Mouse (Mus musculus): ENCODE data around the gene Rcbtb2. TPM values are rescaled to one million over a fixed set of nuclear protein-coding genes. Genes with fewer than 3 reads are reported as not detected.
A peak's percentile ranks its signal among the peaks of the same experiment; 100 is the strongest.
"Not testable (repeated sequence)": the region's sequence is repeated elsewhere in the genome, so short reads cannot be mapped to it uniquely, and the experiment has no call there.

Rcbtb2 gene
- total RNA-seq (2014; fragmentation: Nextera tagmentation) (33.5 and 57.3 TPM in 2 replicates), total RNA-seq (2017) (28.0 and 35.6 TPM in 2 replicates)

- peak; percentile 3 for ATAC-seq (replicated peaks; ENCODE audit: poor library complexity, severe bottlenecking)
Measured at GRCm38 (mm10) chr14:73122923-73123278, at the start of gene Rcbtb2. TSS of gene Rcbtb2 (plus strand) at chr14:73123037.

DNA sequence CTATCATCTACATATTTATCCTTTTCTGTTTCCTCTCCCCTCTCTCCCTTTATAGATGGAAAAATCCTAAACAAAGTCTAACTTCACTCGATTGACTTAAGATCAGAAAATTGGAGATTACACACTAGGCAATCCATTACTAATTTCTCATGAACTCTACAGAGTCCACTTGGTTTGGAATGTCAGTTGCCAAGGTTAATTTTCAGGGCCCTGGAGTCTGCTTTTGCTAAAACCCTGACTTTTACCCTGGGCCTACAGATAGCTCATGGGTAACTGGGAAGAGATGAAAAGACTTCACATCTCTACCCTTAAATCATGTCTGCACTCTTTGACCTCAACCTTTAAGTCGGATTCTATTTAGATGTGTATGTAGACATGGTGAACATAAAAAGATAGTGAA is 39.3 kb upstream of the Rcbtb2 start:
- ATAC-seq (replicated peaks; ENCODE audit: poor library complexity, severe bottlenecking) = no peak

DNA sequence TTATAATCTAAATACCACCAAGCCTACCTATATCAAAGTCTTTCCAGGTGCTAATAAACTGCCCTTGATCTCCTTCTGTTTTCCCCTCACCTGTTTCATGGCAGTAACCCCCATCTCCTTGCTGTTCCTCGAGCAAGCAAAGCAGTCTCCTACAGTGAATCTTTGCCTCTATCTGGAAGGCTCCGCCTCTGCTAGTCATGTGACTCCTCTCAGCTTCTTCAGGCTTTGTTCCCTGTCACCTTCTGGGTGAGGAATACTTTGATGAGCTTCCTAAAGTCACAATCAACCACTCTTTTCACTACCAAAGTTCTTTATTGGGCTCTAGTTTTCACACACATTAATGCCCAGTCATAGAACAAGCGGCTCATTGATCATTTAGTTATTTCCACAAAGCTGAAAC is 36.4 kb upstream of the Rcbtb2 start:
- ATAC-seq (replicated peaks; ENCODE audit: poor library complexity, severe bottlenecking) = no peak

DNA sequence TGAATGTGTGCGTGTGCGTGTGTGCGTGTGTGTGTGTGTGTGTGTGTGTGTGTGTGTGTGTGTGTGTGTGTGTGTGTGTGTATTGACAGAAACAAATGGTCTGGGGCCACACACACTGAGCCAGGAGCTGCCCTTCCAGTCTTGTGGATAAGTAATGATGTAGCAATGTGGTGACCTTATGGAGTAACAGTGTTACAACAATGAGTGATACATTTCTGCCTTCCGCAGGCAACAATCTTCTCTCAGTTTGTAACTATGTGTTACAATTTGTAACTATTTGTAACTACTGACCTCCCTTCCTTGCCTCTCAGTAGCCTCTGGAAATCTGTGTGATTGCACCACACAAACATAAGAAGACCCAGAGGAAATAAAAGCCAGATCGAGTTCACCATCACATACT is 35.6 kb upstream of the Rcbtb2 start:
- ATAC-seq (replicated peaks; ENCODE audit: poor library complexity, severe bottlenecking) = peak; percentile 95

- peak; percentile 15; the same call in 1 of the 2 replicates for ATAC-seq (replicated peaks; ENCODE audit: poor library complexity, severe bottlenecking)
Measured at GRCm38 (mm10) chr14:73087746-73088145, 35.1 kb upstream of the Rcbtb2 start.

DNA sequence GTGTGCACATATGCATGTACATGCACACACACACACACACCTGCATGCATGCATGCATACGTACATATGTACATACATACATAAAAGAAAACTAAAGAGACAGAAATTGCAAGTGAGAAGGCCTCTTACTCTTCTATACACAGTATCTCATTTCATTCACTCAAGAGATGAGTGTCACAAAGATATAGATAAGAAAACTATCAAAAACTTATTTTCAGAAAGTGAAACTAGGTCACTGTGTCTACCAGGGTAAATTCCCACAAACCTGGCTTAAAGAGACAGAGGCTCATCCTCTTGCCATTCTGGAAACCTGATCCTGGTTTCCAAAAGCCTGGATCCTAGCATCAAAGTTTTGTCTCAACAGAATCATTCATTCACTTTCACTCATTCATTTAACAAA is 34.6 kb upstream of the Rcbtb2 start:
- ATAC-seq (replicated peaks; ENCODE audit: poor library complexity, severe bottlenecking) = no peak

DNA sequence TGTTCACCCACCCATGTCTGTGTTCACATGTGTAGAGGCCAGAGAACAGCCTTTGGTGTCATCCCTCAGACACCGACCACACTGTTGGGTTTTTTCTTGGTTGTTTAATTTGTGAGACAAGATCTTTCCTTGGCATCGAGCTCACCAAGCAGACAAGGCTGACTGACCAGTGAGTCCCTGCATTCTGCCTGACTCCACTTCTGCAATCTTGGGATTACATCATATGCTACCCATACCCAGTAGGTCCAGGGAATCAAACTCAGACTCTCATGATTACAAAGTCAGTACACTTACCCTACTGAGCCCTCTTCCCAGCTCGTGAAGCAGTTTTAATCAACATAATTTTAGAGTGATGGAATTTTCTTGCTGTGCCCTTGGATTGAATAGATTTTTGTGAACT is 30.0 kb upstream of the Rcbtb2 start:
- ATAC-seq (replicated peaks; ENCODE audit: poor library complexity, severe bottlenecking) = peak; percentile 74

DNA sequence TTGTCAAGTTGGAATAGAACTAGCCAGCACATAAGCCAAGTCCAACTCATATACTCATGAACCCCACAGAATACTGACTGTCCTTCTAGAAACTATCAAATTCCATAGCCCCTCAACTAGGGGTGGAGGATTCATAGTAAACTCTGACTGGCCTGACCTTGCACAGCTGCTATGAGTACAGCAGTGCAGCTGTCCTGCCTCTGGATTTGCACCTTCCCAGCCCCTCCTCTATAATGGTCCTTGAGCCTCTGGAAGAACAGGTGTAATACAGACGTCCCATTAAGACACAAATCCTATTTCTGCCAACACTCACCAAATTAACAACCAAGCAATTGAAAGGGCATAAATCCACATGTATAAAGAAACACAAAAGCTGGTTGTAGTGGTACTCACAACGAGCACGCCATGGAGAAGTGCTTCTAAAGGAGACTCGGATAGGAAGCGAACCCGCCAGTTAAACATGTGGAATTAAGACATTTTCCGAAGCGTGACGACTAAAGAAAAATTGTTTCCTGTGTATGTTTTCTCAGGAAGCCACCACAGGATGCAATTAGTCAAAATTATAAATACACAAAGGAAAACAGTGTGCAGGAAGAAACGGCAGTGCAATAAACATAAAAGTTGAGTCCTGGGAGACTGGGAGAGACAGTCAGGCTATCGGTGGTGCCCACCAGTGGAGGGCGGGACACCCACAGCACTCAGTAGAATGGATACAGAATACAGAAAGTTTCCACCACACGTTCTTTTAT is 27.9 kb upstream of the Rcbtb2 start:
- no peak for ATAC-seq (replicated peaks; ENCODE audit: poor library complexity, severe bottlenecking)

GRCm38 (mm10) chr14:73098677-73099387 is 24.0 kb upstream of the Rcbtb2 start:
- peak; percentile 93 for ATAC-seq (replicated peaks; ENCODE audit: poor library complexity, severe bottlenecking)

DNA sequence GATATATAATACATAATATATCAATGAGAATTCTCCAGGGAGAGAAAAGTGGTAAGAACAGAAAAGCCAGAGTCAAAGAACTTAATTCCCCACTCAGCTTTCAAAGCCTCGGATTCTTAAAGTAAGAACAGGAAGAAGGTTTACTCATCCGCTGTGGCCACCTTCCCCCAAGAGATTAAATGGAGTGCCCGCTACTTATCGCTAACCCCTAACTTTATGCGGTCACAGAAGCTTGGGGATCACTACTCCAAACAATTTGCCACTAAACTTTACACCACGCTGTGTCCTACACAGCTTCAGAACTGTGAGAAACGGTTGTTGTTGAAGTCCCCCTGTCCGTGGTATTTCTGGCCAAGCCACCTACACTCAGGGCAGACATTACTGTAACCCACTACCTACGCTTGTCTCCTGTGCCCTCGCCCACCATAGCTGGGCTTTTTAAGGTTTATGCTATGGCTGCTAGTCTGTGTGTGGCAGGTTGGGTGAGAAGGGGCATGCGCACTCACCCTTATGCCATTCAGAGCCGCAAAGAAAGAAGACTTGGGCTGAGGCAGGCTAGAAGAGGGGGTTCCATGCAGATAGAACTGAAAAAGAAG is 20.5 kb upstream of the Rcbtb2 start:
- ATAC-seq (replicated peaks; ENCODE audit: poor library complexity, severe bottlenecking) = no peak

DNA sequence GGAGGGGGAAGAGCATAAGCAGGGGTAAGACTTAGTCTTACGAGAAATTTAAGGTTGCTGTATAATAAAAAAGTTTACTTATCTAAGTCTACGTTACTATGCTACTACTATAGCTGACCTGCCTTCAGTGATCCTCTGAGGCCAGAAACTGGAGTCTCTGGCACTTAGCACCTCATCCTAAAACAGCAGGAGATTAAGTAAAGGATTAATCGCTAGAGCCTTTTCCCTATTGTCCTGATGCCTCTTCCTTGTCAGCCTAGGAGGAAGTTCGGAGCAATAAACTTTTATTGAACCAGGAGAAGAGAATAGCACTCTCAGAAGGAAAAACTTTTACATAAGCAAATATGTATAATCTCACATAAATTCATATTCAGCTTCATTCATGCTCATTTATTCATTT is 19.9 kb upstream of the Rcbtb2 start:
- not testable (repeated sequence) for ATAC-seq (replicated peaks; ENCODE audit: poor library complexity, severe bottlenecking)

GRCm38 (mm10) chr14:73104913-73105312 is 17.9 kb upstream of the Rcbtb2 start:
- no peak for ATAC-seq (replicated peaks; ENCODE audit: poor library complexity, severe bottlenecking)

DNA sequence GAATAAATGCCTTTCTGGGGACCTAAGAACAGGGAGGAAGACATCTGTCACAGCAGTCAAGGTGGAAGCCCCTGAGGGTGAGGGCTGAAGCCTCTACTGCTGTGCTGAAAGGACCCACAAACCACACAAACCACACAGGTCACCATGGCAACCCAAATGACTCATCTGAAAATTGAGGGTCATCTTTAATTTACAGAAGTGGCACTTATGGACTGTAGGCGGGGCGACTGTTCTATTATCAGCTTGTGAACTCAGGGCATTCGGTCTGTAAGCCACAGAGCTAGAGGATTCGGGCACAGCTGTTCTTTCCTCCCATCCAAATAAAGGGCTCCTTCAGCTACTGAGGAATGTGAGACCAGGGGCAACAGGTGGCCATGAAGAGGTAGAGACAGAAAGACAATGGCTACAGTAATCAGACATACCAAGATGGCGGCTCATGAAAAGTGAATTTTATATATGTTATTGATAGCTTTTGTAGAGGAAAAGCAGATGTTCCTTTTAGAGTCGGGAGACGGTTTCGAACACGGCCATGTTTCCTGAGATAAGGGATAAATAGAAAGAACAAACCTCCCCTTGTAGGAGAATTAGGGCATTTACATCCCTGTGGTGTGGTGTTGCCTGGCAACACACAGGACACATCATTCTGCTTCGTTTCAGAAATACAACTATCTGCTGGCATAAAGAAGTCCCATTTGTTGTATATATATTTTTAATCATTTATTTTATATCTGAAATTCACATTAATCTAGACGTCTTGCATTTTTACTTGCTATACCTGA is 17.2 kb upstream of the Rcbtb2 start:
- peak; percentile 94 for ATAC-seq (replicated peaks; ENCODE audit: poor library complexity, severe bottlenecking)

DNA sequence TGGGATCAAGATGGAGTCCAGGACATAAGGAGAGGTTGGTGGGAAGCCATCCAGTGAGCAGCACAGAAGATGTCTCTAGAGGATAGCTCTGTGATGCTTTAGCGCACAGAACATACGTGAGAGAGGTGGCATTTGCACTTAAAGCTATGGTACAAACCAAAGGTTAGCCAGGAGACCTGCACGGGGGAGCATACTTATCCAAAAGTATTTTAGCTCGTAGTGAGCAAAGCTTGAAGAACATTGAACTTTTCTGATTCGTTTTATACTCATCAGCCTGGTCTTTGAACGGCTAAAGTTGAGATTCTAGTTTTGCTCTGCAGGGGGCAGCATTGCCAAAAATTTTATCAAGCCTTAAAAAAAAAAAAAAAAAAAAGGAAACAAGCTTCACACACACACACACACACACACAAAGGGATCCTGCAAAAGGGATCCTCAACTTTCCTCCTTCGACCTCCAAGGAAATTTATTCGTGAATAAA is 16.6 kb upstream of the Rcbtb2 start:
- 0 out of 2 replicates have a peak, but pooled peaks have one; percentile 12 for ATAC-seq (replicated peaks; ENCODE audit: poor library complexity, severe bottlenecking)

DNA sequence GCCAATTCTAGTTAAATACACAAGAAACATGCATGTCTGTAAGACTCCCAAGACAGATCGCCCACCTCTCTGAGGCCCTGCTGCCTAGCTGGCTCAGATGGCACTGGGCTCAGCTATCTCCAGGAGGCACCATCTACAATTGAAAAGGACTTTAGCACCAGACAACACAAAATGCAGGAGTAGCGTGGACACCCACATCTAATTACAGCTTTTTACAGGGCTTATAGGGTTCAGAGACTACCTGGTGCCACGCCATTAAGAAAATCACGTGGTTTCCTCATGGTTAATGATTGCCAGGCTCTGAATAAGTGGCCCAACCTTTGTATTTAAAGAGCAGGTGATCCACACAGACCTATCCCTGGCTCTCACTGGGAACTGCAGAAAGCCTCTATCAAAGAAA is 15.9 kb upstream of the Rcbtb2 start:
- ATAC-seq (replicated peaks; ENCODE audit: poor library complexity, severe bottlenecking) = no peak

DNA sequence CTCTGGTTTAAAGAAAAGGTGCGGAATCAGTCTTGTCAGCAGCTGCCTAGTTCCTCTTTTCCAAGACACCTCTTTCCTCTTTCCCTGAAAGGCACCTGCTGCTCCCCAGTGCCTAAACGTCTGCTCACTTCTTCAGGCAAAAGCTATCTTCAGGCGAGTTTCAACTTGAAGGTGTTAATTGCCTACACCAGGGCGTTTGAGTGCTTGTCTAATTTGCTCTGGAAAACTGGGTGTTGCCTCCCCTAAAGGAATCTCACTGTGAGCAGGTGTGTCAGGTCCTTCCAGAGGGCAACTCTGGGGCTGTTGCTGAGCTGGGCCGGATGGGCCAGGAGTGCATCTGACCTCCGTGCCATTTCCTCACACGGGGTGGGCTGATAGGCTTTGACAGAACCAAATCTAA is 15.5 kb upstream of the Rcbtb2 start:
- ATAC-seq (replicated peaks; ENCODE audit: poor library complexity, severe bottlenecking) = no peak

GRCm38 (mm10) chr14:73107952-73108351 is 14.9 kb upstream of the Rcbtb2 start:
- ATAC-seq (replicated peaks; ENCODE audit: poor library complexity, severe bottlenecking) = 0 out of 2 replicates have a peak, but pooled peaks have one; percentile 6

- no peak for ATAC-seq (replicated peaks; ENCODE audit: poor library complexity, severe bottlenecking)
Measured at GRCm38 (mm10) chr14:73110682-73111081, 12.2 kb upstream of the Rcbtb2 start.

GRCm38 (mm10) chr14:73111091-73111490 is 11.7 kb upstream of the Rcbtb2 start:
- no peak for ATAC-seq (replicated peaks; ENCODE audit: poor library complexity, severe bottlenecking)

GRCm38 (mm10) chr14:73112186-73112840 is 10.5 kb upstream of the Rcbtb2 start:
- no peak for ATAC-seq (replicated peaks; ENCODE audit: poor library complexity, severe bottlenecking)

All from granulocyte monocyte progenitor cell, adult 5-6 weeks (primary cell).